Mouse (Mus musculus) intestine, embryonic 14.5 days (tissue): ENCODE measurements around the gene R3hcc1l. TPM values are rescaled to one million over a fixed set of nuclear protein-coding genes. Genes with fewer than 3 reads are reported as not detected.
A peak's percentile ranks its signal among the peaks of the same experiment; 100 is the strongest.

Experiments
- ATAC-seq: fragments of 200-750 bp; cut with Nextera tagmentation; replicated peaks from 2 replicates; pipeline ENCODE4 v1.8.0; 2017; ENCODE audit warnings: low read depth, moderate number of reproducible peaks, moderate TSS enrichment, moderate library complexity; ENCODE audit not compliant: low FRiP score, low TSS enrichment
- DNase-seq: peaks from one replicate; pipeline ENCODE4 v3.0.0-alpha.2; 2018; ENCODE audit warnings: low spot score
- H3K27ac ChIP-seq: fragments of 300-500 bp; sonication (generic); 2 replicates; pipeline ENCODE4 v1.5.1; 2014; ENCODE audit warnings: low read depth, mild to moderate bottlenecking, control low read depth
- H3K27me3 ChIP-seq: fragments of 300-500 bp; sonication (generic); replicated peaks from 2 replicates; pipeline ENCODE4 v1.6.1; 2014; ENCODE audit warnings: low read length, control low read depth; ENCODE audit not compliant: control insufficient read depth, insufficient read depth
- H3K36me3 ChIP-seq: fragments of 300-500 bp; sonication (generic); 2 replicates; pipeline ENCODE4 v1.6.1; 2014; ENCODE audit warnings: low read length, control low read depth; ENCODE audit not compliant: control insufficient read depth, insufficient read depth
- H3K4me1 ChIP-seq: fragments of 300-500 bp; sonication (generic); replicated peaks from 2 replicates; pipeline ENCODE4 v1.6.1; 2014; ENCODE audit warnings: low read length, control low read depth, mixed read lengths; ENCODE audit not compliant: control insufficient read depth, insufficient read depth
- H3K4me2 ChIP-seq: fragments of 300-500 bp; sonication (generic); 2 replicates; pipeline ENCODE4 v1.6.1; 2014; ENCODE audit warnings: low read length
- H3K4me3 ChIP-seq: fragments of 300-500 bp; sonication (generic); 2 replicates; pipeline ENCODE4 v1.5.1; 2014; ENCODE audit warnings: low read depth, low read length, control low read depth, mixed read lengths
- H3K9ac ChIP-seq: fragments of 300-500 bp; sonication (generic); 2 replicates; pipeline ENCODE4 v1.6.1; 2014; ENCODE audit warnings: mild to moderate bottlenecking, low read length
- H3K9me3 ChIP-seq: fragments of 300-500 bp; sonication (generic); 2 replicates; pipeline ENCODE4 v1.6.1; 2016; ENCODE audit warnings: low read length, control low read depth; ENCODE audit not compliant: control insufficient read depth
- WGBS: fragments of 180-500 bp; shearing (Covaris S2); extraction: QIAGEN DNeasy Blood & Tissue Kit; methylation state at CpG from one replicate; pipeline ENCODE4 v1.1.7; 2014; 5-methylcytosine and 5-hydroxymethylcytosine counted together
- polyA plus RNA-seq: library from polyadenylated mRNA; unstranded; fragments of >200 nt; fragmentation: Nextera tagmentation; extraction: Ambion mirVana; gene quantifications from 2 replicates; pipeline ENCODE4 v1.2.1, GENCODE M21; 2014

The R3hcc1l gene
- polyA plus RNA-seq, 1 experiment from 2014 or later: 21.3 TPM

- Histone ChIP-seq H3K4me2 (no peak overlapping the region), H3K9me3 (no peaks in the 10 kb centered on the region), H3K4me1 (peaks cover 2% of the 10 kb centered on the region; the same call in 1 of the 2 replicates), H3K27me3 (no peaks in the 10 kb centered on the region), H3K4me3 (no peak overlapping the region), H3K36me3 (peaks cover 21% of the 10 kb centered on the region), H3K27ac (no peak overlapping the region), H3K9ac (no peak overlapping the region)
- no peak for DNase-seq
- no peak for ATAC-seq
- 90% methylated on average over 13 of the region's 13 CpGs for WGBS
Measured at GRCm38 (mm10) chr19:42582811-42583370, 64.3 kb downstream of the R3hcc1l start.

- Histone ChIP-seq H3K4me1 (peaks cover 10% of the 10 kb centered on the region), H3K9me3 (no peaks in the 10 kb centered on the region), H3K27me3 (no peaks in the 10 kb centered on the region), H3K36me3 (peaks cover 21% of the 10 kb centered on the region), H3K4me2 (no peak overlapping the region), H3K27ac (no peak overlapping the region), H3K4me3 (no peak overlapping the region), H3K9ac (no peak overlapping the region)
- no peak for ATAC-seq
- no peak for DNase-seq
- 83% methylated on average over 5 of the region's 5 CpGs for WGBS
Measured at GRCm38 (mm10) chr19:42583677-42584076, 65.1 kb downstream of the R3hcc1l start.

- Histone ChIP-seq H3K27ac (no peak overlapping the region), H3K4me1 (peaks cover 11% of the 10 kb centered on the region), H3K9me3 (no peaks in the 10 kb centered on the region), H3K36me3 (peaks cover 21% of the 10 kb centered on the region), H3K27me3 (no peaks in the 10 kb centered on the region), H3K4me2 (no peak overlapping the region), H3K9ac (no peak overlapping the region), H3K4me3 (no peak overlapping the region)
- DNase-seq (no peak), ATAC-seq (no peak)
- WGBS: 75% methylated on average over 3 of the region's 3 CpGs
Measured at GRCm38 (mm10) chr19:42584188-42584587, 65.6 kb downstream of the R3hcc1l start.

DNA sequence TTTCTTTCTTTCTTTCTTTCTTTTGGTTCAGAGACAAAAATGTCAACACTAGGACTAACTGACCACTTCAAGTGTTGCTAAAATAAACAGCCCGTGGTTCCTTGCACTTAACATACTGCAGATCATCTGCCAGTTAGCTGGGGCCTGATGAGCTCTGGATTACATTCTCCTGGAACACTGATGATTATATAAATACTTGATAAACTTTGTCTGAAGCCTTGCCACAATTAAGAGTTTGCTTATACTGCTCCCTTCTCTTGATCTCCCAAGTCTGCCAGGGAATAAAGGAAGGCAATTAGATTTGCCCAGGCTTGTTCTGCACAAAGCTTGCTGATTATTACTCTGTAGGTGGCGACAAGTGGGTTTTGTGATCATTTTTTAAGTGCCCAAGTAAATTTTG is 69.1 kb downstream of the R3hcc1l start:
- DNase-seq (no peak), ATAC-seq (no peak)
- Histone ChIP-seq H3K27ac (0 out of 2 replicates have a peak overlapping the region, but pooled peaks have one; percentile 33), H3K4me3 (no peak overlapping the region), H3K9me3 (no peaks in the 10 kb centered on the region), H3K4me1 (peaks cover 11% of the 10 kb centered on the region), H3K36me3 (peaks cover 40% of the 10 kb centered on the region), H3K9ac (no peak overlapping the region), H3K27me3 (no peaks in the 10 kb centered on the region), H3K4me2 (no peak overlapping the region)
- 26% methylated on average over 2 of the region's 2 CpGs for WGBS

DNA sequence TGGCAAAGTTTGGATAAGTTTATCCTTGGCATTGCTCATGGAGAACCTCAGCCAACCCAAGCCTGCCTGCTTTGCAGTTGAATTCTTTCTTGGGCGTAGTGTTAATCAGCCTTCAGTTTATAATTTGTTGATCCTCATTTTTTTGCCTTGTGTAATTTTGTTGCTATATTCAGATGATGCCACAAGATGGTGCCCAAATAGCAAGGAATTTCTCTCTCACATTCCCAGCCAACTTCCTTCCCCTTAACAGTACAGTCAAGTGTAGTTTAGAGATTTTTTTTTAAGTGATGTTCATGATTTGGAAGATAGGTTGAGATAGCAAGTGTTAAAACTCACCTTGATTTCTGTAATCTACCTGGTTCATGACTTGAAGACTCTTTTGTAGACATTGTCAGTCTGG is 70.7 kb downstream of the R3hcc1l start:
- no peak overlapping the region for H3K27ac ChIP-seq
- no peaks in the 10 kb centered on the region for H3K9me3 ChIP-seq
- H3K4me1 ChIP-seq: peaks cover 11% of the 10 kb centered on the region
- no peak overlapping the region for H3K4me3 ChIP-seq
- 55% methylated on average over 1 of the region's 1 CpGs for WGBS
- DNase-seq (no peak), ATAC-seq (no peak)
- no peak overlapping the region for H3K4me2 ChIP-seq
- H3K9ac ChIP-seq: no peak overlapping the region
- peaks cover 31% of the 10 kb centered on the region for H3K36me3 ChIP-seq
- no peaks in the 10 kb centered on the region for H3K27me3 ChIP-seq

DNA sequence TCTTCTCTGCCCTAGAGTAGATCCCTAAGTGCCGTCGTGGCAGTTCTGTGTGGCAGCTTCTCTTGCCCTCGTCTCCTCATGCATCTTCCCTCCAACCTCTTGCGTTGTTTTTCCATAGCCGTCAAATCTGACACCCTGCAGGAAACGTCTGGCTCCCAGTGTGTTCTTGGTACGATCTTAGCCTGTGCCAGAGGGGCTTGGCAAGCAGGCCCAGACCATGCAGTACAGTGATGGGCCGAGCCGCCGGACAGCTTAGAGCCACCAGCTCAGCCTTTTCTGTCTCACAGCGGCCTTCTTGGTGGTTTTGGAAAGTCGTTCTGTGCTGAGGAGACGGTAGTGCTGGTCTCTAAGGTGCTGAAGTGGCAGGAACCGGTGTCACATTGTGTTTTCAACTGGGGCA is 73.0 kb downstream of the R3hcc1l start:
- H3K27me3 ChIP-seq: no peaks in the 10 kb centered on the region
- WGBS: 75% methylated on average over 14 of the region's 14 CpGs
- H3K9ac ChIP-seq: no peak overlapping the region
- no peak overlapping the region for H3K4me3 ChIP-seq
- H3K27ac ChIP-seq: no peak overlapping the region
- peaks cover 22% of the 10 kb centered on the region for H3K36me3 ChIP-seq
- peaks cover 11% of the 10 kb centered on the region for H3K4me1 ChIP-seq
- H3K9me3 ChIP-seq: no peaks in the 10 kb centered on the region
- no peak overlapping the region for H3K4me2 ChIP-seq
- DNase-seq: no peak
- ATAC-seq: no peak

DNA sequence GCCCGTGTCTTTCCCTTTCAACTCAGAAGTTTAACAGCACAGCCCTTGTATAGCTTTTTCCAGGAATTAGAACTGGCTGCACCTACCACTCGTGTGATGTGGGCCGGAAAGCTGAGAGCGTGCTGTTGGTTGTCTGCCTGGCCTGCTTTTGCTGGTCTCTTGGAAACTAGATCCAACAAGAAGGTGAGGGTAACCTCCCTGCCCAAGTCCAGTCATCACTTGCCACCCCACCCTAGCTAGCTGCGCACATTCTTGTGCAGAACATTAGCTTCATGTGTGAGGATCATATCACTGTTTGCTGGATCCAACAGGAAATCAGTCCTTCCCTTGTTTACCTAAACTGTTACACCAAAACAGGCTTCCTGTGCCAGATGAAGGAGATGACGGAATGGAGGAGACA is 74.9 kb downstream of the R3hcc1l start:
- Histone ChIP-seq H3K4me1 (peaks cover 3% of the 10 kb centered on the region; the same call in 1 of the 2 replicates), H3K36me3 (peaks cover 22% of the 10 kb centered on the region), H3K27me3 (no peaks in the 10 kb centered on the region), H3K9me3 (no peaks in the 10 kb centered on the region), H3K27ac (no peak overlapping the region), H3K4me2 (no peak overlapping the region), H3K4me3 (no peak overlapping the region), H3K9ac (no peak overlapping the region)
- WGBS: 78% methylated on average over 6 of the region's 6 CpGs
- no peak for DNase-seq
- ATAC-seq: no peak

GRCm38 (mm10) chr19:42595066-42595465 is 76.5 kb downstream of the R3hcc1l start:
- Histone ChIP-seq H3K4me3 (no peak overlapping the region), H3K9ac (no peak overlapping the region), H3K9me3 (no peaks in the 10 kb centered on the region), H3K4me2 (no peak overlapping the region), H3K27ac (no peak overlapping the region), H3K36me3 (peaks cover 22% of the 10 kb centered on the region), H3K27me3 (no peaks in the 10 kb centered on the region), H3K4me1 (no peaks in the 10 kb centered on the region)
- peak; percentile 47 for DNase-seq
- no peak for ATAC-seq
- WGBS: 92% methylated on average over 6 of the region's 6 CpGs

DNA sequence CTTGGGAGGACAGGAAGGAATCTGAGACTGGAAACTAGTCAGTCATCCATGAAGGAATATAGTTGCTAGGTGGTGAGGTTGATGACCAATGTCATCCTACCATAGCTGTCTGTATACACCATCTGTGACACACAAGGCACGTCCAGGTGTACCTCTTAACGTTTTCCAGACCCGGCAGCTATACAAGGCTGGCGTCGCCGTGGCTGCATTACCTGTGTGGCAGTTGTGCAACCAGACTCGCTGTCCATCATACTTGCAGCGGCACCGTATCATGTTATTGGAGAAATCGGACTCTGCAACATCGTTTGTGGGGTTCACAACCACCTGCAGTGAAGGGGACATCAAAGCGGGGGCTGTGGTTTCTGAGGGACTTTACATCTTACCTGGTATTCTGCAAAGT is 78.7 kb downstream of the R3hcc1l start:
- no peak for ATAC-seq
- H3K9ac ChIP-seq: no peak overlapping the region
- H3K4me2 ChIP-seq: no peak overlapping the region
- no peaks in the 10 kb centered on the region for H3K4me1 ChIP-seq
- H3K27me3 ChIP-seq: no peaks in the 10 kb centered on the region
- WGBS: 90% methylated on average over 12 of the region's 12 CpGs
- no peak overlapping the region for H3K4me3 ChIP-seq
- H3K9me3 ChIP-seq: no peaks in the 10 kb centered on the region
- no peak for DNase-seq
- no peak overlapping the region for H3K27ac ChIP-seq
- peaks cover 5% of the 10 kb centered on the region; the same call in 1 of the 2 replicates for H3K36me3 ChIP-seq
